Comparison of ENCODE assay signal across 8 mouse cellular contexts in genomic region chr17:26562292-26562691, GRCm38 (mm10). TPM values are rescaled to one million over a fixed set of nuclear protein-coding genes. Genes with fewer than 3 reads are reported as not detected.
DNase-seq lines count a peak whose midpoint lies in the region; ATAC-seq and TF ChIP-seq lines count a peak whose summit lies in the region.

No protein-coding gene starts in this region.

- intact Hi-C loops in gastrocnemius, adult 2 months (cut with DNase I) = loop anchor here (5.0 kb wide), 1 partner anchor 75 kb away; no protein-coding TSS in a partner anchor

- H3K27me3 ChIP-seq in forebrain, embryonic 14.5 days (replicated peaks; ENCODE audit: control insufficient read depth, insufficient read depth, low read length) = no peaks in the 10 kb centered on the region
- H3K27me3 ChIP-seq in liver, embryonic 14.5 days (ENCODE audit: control insufficient read depth, insufficient read depth, low read length) = no peaks in the 10 kb centered on the region

- WGBS in forebrain, embryonic 14.5 days = 65% methylated on average over 4 of the region's 4 CpGs
- WGBS in liver, embryonic 14.5 days (ENCODE audit: insufficient replicate concordance) = 67% methylated on average over 4 of the region's 4 CpGs

- H3K4me1 ChIP-seq in forebrain, embryonic 14.5 days (ENCODE audit: control insufficient read depth, insufficient read depth, low read length) = peaks cover 19% of the 10 kb centered on the region
- peaks cover 19 to 23% of the 10 kb centered on the region in 2 experiments for H3K4me1 ChIP-seq in liver, embryonic 14.5 days (replicated peaks; ENCODE audit: control insufficient read depth in 2 of 2, insufficient read depth in 2 of 2, low read length in 1 of 2)

- peak overlapping the region; percentile 94 for H3K9ac ChIP-seq in forebrain, embryonic 14.5 days (ENCODE audit: low read length)
- H3K9ac ChIP-seq in liver, embryonic 14.5 days (replicated peaks) = peak overlapping the region; percentile 16; the same call in 1 of the 2 replicates

- no peak for DNase-seq in gastrocnemius, adult 2 months
- no peak for DNase-seq in gastrocnemius, postnatal 4 days (ENCODE audit: low spot score in 2 of 2)
- peak; percentile 76 for DNase-seq in A20 (ENCODE audit: low read depth, low spot score)
- DNase-seq in forebrain, embryonic 14.5 days (ENCODE audit: low spot score) = no peak
- no peak for DNase-seq in liver, embryonic 14.5 days (ENCODE audit: low read depth in 3 of 3, low spot score in 3 of 3)
- DNase-seq in ovary, postnatal 36 days (ENCODE audit: low spot score) = no peak
- DNase-seq in spleen, postnatal 4 days (ENCODE audit: low spot score in 2 of 2) = no peak

- no peaks in the 10 kb centered on the region; the same call in 1 of the 2 replicates for H3K9me3 ChIP-seq in forebrain, embryonic 14.5 days (replicated peaks; ENCODE audit: control insufficient read depth, low read length)
- no peaks in the 10 kb centered on the region for H3K9me3 ChIP-seq in liver, embryonic 14.5 days (ENCODE audit: control insufficient read depth, low read length)

- peaks cover 18% of the 10 kb centered on the region; the same call in 1 of the 2 replicates for H3K36me3 ChIP-seq in forebrain, embryonic 14.5 days (ENCODE audit: control insufficient read depth, insufficient read depth, low read length)
- no peaks in the 10 kb centered on the region for H3K36me3 ChIP-seq in liver, embryonic 14.5 days (replicated peaks; ENCODE audit: control insufficient read depth, insufficient read depth, low read depth)

- no peak for ATAC-seq in forebrain, embryonic 14.5 days
- ATAC-seq in liver, embryonic 14.5 days (ENCODE audit: insufficient read depth) = no peak
- no peak for ATAC-seq in monocyte, adult 5-6 weeks (replicated peaks; ENCODE audit: insufficient number of reproducible peaks, low FRiP score, low TSS enrichment, poor library complexity, severe bottlenecking)

- no peak for TF ChIP-seq CTCF in gastrocnemius, adult 2 months (IDR thresholded peaks at IDR 0.05)
- TF ChIP-seq CTCF in liver, embryonic 14.5 days (IDR thresholded peaks at IDR 0.05; ENCODE audit: low read depth) = no peak

- H3K27ac ChIP-seq in gastrocnemius, adult 2 months = peak overlapping the region; percentile 91
- H3K27ac ChIP-seq in forebrain, embryonic 14.5 days (ENCODE audit: low read depth, low read length) = no peak overlapping the region
- H3K27ac ChIP-seq in liver, embryonic 14.5 days = no peak overlapping the region

- TF ChIP-seq EP300 in liver, embryonic 14.5 days (IDR thresholded peaks at IDR 0.05; ENCODE audit: low read depth) = no peak

- H3K4me3 ChIP-seq in gastrocnemius, adult 2 months = peak overlapping the region; percentile 90
- peak overlapping the region; percentile 73 for H3K4me3 ChIP-seq in forebrain, embryonic 14.5 days (ENCODE audit: low read depth, low read length)
- H3K4me3 ChIP-seq in liver, embryonic 14.5 days (ENCODE audit: insufficient read depth in 1 of 2, low read depth in 2 of 2, low read length in 2 of 2) = peak overlapping the region; percentile 59 to 67

- peak overlapping the region; percentile 94 for H3K4me2 ChIP-seq in forebrain, embryonic 14.5 days (ENCODE audit: low read length)
- peak overlapping the region; percentile 90 for H3K4me2 ChIP-seq in liver, embryonic 14.5 days (ENCODE audit: low read depth)

RNA-seq across cellular contexts. Expression of gene Dusp1, which starts 0.4 kb away (rescaled TPM):
- total RNA-seq in gastrocnemius, adult 2 months (2021) = 10 to 100 TPM; 73.0 to 89.6 TPM
- total RNA-seq in gastrocnemius, postnatal 4 days (2021) = 10 to 100 TPM; 33.6 to 42.9 TPM
- 58.4 and 66.0 TPM in 2 replicates for polyA plus RNA-seq in forebrain, embryonic 14.5 days (2014; fragmentation: Nextera tagmentation; extraction: Ambion mirVana)
- 25.0 and 26.8 TPM in 2 replicates for polyA plus RNA-seq in liver, embryonic 14.5 days (2012; rRNA removed)
- polyA plus RNA-seq in liver, embryonic 14.5 days (2014; fragmentation: Nextera tagmentation; extraction: Ambion mirVana) = 25.9 and 29.9 TPM in 2 replicates
- total RNA-seq in monocyte, adult 5-6 weeks (2017) = 146 to 413 TPM (median 198 TPM) in 3 replicates

RNA-seq across cellular contexts. Expression of gene Ergic1, which starts 1.0 kb away (rescaled TPM):
- total RNA-seq in gastrocnemius, adult 2 months (2021) = 10 to 100 TPM; 40.3 to 60.3 TPM
- 100 to 1,000 TPM; 150 to 167 TPM for total RNA-seq in gastrocnemius, postnatal 4 days (2021)
- 126 and 134 TPM in 2 replicates for polyA plus RNA-seq in forebrain, embryonic 14.5 days (2014; fragmentation: Nextera tagmentation; extraction: Ambion mirVana)
- 26.0 and 27.5 TPM in 2 replicates for polyA plus RNA-seq in liver, embryonic 14.5 days (2012; rRNA removed)
- 31.3 and 33.4 TPM in 2 replicates for polyA plus RNA-seq in liver, embryonic 14.5 days (2014; fragmentation: Nextera tagmentation; extraction: Ambion mirVana)
- total RNA-seq in monocyte, adult 5-6 weeks (2017) = 16.0 to 20.2 TPM (median 17.6 TPM) in 3 replicates
